Mouse (Mus musculus) layer of hippocampus, postnatal 14 days (tissue): ENCODE measurements at regions not wholly inside any gene's neighbourhood (a gene's known extent, or its start where the extent isn't known, plus 50 kb on each side); places are given as distances from the start of the nearest gene placed in this dataset.
A peak's percentile ranks its signal among the peaks of the same experiment; 100 is the strongest.

Experiments
- DNase-seq, 2 experiments: peaks; one replicate each; pipeline ENCODE4 v3.0.0; 2021 to 2022; ENCODE audit warnings: low spot score in 2 of 2, mixed read lengths in 1 of 2

DNA sequence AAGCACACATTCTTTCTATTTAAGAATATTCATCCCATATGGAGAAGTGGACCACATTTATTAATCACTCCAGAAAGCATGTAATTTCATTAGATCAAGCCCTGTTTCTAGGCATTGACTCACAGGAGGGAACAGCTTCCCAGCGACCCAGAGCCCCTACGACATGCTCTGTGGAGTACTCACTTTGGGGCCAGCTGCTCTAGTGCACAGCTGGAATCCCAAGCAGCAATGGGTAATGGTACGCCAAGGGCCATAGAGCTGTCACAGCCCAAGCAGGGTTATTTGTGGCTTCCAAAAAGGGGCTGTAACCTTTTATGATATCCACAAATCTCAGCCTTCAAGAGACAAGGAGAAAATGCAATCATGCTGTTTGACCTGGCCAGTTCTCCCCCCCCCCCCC, 706.4 kb downstream of the Dhx35 start:
- DNase-seq: no peak

DNA sequence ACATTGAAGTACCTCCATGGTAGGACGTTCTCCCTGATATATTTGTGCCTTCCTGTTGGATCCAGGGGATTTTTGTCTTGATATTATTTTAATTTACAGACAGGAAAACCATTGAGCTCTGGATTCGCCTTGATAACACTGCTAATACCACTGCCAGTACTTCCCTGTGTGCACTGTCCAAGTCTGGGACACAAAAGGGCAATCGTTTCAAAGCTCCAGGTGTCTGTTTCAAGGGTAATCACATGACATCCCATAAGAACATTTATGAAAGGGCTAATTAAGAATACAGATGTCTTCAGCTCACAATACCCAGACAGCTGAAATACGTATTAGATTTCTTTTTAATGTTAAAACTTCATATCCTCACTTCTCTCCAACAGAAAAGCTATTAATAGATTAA, 724.5 kb downstream of the Dhx35 start:
- DNase-seq: no peak

DNA sequence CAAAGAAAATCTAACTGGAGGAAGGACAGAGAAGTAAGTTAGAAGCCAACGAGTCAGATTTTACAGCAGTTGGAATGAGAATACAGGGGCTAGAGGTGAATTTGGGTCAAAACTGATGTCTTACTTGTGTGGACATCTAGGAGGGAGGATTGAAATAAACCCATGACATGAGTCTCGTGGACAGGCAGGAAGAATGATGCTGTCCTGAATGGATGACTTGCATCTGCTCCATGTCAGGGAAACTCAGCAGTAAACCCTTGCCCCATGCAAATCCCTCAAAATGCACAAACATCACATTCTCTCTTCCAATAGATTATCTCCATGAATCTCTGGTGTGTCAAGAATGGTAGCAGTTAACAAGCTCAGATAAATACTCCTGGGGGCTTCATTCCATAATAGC, 729.1 kb downstream of the Dhx35 start:
- no peak for DNase-seq

DNA sequence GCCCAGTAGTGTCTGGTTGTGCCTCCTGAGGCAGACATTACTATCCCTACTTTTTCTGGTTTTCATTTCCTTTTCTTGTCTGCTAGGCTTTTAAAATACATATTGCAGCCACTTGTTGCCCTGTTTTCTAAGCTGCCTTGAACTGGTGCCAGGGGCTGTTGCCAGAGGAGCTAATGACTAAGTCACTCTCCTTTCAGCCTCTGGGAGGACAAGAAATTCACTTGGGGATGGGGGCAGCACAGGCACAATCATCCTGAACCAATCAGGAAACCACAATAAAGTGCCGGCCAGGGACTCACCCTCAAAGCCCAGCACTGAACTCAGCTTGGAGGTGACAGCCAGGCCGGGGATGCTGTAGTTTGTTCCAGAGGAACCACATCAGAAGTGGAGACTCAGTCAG, 740.3 kb downstream of the Dhx35 start:
- DNase-seq: peak in 1 of 2 experiments; percentile 26

DNA sequence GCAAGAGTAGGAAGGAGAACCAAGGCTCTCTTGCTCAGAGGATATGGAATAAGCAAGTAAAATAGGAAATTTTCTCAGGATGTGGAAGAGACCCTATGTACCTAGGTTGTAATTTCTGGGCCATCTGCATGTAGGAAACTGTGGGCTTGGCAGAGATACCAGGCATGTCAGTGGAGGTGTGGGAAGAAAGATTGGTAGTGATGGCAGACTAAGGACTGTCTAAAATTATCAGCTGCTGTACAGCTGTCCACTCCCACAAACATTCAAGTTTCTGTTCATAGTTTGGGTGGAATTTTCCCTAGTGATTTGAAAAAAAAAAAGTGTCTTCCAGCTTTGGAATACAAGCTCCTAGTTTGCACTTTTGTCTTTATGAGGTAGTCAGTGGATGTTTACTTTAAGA, 744.7 kb downstream of the Dhx35 start:
- peak in 1 of 2 experiments; percentile 4 for DNase-seq

DNA sequence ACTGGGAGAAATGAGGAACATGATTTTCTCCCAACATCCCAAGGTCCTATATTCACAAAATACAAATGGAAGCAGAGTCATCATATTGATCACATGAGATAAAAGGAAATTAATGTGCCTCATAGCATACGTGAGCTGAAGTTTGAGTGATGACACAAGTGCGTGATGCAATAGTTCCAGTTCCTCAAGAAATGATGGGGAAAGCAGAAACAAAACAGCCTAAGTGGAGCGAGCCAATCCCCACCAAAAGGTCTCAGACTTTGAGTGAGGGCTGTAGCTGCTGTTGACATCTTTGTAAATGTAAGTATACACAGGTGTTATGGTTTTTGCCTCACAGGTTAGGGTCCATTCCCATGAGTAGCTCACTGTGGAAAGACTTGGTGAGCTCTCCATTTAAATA, 763.0 kb downstream of the Dhx35 start:
- DNase-seq: no peak

DNA sequence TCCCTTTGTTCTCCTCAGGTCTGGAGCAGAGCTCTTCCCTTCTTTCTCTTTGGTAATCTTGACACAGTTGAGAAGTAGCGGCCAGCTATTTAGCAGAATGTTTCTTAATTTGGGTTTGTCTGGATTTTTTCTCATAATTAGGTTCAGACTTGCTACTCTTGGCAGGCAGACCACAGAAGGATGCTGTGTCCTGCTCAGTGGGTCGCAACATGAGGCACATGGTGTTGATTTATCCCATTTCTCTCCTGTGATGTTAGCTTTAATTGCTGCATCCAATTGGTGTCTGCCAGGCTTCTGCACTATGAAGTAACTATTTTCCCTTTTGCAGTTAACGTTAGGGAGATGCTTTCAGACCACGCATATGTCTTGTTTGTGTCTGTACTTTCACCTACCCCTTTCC, 768.7 kb downstream of the Gm826 start:
- peak in 1 of 2 experiments; percentile 7 for DNase-seq

DNA sequence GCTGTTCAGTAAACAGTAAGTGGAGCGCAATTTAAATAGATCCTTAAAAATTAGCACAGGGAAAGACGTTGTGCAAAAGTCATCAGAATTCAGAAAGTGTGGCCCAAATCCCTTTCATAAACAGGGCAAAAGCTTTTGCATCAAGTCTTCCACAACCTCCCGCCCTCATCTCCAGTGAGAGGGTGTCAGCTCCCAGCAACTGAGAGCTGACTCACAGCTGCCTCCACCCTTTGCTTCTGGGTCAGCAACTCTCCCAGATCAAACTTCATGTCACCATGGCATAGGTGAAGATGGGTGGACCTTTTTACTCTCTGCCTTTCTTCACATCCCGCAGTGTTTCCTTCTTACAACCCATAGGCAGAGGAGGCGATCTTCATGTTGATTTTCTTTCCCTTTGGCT, 768.0 kb downstream of the Gm826 start:
- no peak for DNase-seq

DNA sequence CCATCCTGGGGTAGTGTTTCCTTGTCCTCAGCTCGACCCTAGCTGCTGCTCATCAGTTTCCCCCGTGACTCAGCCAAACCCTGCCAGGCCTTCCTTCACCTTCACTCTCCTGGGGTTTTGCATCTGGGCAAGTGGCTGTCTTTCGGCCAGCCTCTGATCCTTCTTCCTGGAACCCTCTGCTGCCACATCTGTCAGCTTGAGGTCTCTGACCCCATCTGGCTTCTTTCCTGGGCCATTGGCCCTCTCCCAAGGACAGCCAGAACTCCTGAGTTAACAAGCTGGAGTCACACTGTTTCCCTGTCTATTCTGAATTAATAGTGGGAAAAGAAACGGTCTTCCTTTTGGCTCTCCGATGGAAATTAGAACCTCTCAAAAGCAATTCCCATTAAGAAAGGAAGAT, 767.5 kb downstream of the Gm826 start:
- DNase-seq: peak in 1 of 2 experiments; percentile 29

DNA sequence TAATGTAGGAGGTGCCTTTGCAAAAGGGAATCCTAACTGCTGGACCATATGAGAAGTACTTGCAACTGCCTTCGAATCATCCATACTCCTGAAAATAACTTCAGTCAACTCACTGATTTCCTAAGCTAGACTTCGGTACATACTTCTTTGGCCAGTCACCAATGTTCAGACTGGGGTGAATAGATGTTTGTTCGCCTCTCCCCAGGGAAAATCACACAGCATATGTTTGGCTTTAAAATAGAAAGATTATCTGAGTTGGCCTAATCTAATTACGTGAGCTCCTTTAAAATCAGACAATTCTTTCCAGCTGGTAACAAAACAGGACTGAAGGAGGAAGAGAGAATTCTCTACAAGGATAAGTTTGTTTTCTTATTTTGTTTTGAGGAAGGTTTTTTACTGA, 765.6 kb downstream of the Gm826 start:
- DNase-seq: no peak

DNA sequence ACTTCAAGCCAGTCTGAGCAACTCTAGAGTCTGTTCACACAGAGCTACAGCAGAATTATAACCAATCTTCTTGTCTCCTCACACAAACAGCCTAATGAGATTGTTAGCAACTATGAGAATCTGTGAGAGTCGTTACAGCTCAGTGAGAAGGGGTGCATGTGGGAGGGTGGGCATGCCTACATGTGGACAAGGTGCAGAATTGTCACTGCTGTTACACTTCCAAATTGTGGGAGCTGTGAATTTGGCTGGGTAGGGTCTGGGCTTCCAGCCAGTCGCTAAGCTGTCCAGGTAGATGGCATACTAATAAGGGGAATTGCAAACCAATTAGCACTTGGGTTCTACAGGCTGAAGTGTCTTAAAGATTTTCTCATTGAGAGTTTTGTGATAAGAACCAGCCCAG, 762.1 kb downstream of the Gm826 start:
- DNase-seq: no peak

DNA sequence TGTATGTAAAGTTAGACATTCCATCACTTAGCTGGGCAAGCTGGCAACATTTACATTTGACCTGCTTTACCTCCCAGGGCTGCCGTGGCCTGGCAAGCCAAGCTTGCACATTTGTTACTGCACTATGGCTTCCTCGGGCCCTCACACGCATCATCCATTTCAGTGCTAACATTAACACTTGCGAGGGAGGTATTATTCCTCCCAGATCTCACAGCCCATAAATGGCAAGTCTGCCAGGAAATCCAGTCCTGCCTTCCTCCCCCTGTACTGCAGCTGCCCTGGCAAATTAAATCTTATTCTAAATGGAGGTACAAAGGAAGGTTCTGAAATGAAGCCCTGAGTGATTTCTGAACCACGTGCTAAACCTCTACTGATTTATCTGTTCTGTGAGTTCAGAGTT, 758.7 kb downstream of the Gm826 start:
- DNase-seq: no peak

DNA sequence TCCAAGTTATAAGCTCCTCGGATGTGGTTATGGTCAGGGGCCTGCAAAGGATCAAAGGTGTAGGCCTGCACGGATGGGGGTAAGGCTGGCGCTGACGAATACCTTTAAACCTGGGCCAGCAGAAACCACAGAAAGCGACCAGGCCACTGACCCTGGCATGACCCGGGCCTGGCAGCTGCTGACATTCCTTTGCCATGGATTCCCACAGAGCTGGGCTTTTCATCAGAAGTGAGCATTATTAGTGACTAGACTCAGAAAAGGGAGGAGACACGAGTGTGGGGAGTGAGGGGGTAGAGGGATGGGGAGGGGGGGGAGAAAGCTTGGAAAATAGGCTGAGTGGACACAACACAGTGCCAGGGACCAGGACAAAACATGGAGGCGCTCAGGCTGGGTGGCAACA, 750.9 kb downstream of the Gm826 start:
- DNase-seq: no peak

DNA sequence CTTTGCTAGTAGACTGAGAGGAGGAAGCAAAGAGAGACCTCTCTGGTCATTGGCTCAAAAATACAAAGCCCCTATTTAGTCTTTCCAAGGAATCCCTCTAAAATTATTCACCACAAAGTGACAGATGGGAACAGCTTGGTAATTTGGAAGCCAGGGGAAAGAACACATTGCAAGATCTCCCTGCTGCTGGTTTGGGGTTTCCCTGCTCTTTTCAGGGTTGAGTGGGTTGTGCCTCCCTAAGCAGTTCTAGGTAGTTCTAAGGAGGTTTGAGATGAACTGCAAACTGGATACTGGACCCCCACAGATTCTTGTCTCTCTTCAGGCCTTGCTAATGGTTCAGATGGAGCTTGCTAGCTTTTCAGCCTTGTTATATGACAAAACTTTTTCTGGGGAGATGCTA, 749.3 kb downstream of the Gm826 start:
- peak; percentile 36 to 76 for DNase-seq

DNA sequence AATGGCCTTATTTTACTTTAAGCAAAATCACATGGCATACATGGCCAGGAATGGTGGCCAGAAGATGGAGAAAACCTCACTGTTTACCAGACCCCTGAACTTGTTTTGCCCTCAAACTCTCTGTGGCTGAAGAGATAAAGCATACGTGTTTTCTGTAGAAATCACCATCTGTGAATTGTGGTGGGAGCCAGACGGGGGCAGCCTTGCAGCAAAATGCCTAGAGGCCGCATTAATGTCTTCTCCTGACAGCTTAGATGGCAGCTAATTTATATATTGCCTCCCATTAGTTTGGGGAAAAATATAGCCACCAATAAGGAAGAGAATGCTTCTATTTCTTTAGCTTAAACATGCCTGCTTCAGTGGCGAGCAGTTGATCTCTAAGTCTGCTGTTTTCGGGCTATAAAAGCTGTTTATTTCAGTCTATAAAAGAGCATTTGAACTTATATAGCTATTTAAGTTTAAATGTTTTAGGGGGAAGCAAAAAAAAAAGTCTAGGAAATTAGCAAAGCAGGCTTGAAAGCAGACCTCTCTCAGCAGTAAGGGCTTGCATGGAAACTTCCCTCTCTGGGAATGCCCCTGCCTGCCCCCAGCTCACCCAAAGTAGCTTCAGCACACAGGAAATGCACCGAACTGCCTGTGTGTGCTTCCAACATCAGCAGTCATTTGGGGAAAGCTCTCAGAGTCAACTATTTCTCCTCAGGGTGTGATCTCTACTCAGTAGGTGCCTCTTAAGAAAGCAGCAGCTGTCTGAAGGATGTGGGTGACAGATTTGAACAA, 747.1 kb downstream of the Gm826 start:
- DNase-seq: no peak

DNA sequence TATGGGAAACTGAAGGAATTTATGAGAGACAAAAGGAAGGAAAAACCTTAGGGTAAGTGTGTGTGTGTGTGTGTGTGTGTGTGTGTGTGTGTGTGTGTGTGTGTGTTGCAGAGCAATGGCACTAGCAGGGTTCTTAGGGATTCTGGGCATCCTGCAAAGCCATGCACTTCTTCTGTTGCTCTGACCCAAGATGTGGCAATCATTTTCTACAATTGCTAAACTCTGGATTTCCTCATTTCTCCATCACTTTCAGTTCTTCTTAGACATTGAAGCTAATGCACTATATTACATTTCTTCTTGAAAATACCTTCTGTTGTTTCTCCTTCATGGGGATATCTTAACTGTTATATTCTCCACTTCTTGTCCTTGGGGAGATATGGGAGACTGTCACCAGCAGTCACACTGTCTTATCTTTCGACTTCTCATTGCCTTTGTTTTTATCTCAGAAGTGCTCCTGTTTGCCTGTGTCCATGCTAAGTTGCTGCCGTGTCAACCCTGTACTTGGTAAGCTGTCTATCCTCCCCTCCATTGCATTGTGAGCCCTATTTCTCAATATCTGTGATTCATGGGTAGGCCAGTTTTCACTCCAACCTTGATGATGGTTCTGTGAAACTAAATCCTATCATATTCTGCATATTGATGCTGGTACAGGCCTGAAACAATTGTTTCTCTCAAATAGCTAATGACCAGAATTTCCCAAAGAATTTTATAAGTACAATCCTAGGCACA, 742.4 kb downstream of the Gm826 start:
- DNase-seq: no peak

DNA sequence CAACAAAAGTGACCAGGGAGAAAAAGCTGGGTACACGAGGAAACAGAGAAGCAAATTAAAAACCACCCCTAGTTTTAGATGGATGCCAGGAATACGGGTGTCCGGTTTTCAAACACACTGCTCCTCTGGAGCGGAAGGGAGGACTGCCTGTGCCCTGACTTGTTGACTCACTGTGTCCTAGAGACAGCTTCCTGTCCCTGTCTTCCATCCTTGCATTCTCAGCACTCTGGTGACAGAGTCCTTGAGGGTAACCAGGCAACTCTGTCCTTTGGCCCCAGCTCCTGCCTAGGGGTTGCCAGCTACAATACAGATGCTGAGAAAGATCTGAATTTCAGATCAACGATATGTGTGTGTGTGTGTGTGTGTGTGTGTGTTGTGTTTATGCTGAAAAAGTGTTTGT, 741.1 kb downstream of the Gm826 start:
- DNase-seq: no peak

DNA sequence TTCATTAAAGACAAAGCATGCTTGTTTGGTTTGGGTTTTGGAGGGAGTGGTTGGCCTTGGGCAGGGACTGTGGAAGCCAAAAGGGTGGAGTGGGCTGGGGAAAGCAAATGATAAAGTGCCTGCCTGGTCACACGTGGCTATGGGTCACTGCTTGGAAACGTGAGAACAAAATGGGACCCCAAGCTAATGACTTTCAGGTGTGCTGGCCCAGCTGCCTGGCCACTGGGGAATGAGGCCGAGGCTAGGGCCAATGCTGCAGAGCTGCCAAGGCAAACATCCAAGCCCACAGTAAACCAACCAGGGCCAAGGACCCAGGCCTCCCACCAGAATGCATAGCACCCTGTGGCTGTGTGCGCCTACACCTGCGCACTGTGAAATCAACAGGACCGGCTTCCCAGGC, 737.7 kb downstream of the Gm826 start:
- DNase-seq: no peak

DNA sequence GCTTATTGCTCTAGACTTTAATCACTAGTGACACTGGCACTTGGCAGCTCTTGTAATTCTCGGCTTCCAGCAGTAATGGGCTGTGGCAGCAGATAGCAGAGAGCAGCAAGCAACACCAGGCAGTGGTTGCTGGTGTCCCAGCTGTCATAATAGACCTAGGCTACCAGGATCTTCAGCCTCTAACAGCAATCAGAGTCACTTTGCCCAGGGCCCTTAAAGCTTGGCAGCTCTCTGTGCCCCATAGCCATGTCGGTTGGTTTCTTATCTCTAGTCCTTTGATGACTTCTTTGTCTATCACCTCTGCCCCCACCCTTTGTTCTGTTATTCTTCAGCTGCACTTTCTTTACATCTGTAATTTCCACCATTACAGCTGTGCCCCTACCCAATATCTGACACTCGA, 735.9 kb downstream of the Gm826 start:
- no peak for DNase-seq

DNA sequence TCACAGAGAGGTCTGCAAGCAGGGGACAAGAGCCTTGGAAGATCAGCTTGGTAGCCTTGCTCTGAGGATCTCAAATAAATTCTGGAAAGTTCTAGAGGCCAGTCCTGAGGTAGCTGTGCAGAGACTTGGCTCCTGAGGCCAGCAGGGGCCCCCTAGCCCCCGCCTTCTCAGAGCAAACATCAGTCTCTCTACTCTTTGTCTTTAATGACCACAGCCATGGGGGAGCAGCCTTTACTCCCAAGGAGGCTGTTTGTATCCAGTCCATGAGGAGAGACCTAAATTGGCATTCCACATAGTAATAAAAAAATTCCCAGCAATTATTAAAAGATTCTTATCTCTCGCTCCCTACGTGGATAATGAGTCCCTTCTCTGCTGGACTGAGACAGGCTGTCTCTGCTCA, 726.8 kb downstream of the Gm826 start:
- no peak for DNase-seq

DNA sequence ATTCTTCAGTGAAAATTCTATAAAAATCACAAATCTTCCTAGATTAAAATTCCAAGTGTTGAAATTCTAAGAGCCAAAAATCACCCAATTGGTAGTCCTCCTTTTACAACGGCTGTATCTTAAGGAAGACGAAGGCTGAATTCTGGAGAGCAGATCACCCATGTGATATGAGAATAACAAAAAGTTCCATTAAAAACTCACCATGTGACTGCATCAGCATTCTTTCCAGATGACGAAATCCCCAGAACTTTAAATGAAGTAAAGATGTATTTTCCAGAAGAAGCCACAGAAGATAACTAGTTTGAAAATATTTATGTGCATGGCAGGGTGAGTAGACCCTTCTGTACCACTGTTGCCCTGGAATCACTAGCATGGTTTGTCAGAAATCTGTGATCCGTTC, 723.5 kb downstream of the Gm826 start:
- DNase-seq: no peak

DNA sequence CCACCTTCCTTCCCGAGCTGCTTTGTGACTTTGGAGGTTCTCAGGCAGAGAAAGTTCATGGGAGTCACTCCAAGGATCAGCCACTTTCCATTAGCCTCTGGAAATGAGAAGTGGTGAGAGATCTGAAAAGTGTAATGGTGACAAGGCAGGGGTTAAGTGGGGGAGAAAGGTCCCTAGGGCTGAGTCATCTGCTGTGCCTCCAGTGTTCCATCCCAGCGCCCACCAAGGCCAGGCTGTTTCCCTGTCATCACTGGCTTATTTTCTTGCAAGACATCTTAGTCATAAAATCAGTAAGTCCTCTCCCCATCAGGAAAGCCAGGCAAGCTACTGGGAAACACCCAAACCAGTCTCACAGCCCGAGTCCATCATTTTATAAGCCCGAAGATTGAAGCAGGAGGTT, 717.3 kb downstream of the Gm826 start:
- DNase-seq: no peak

DNA sequence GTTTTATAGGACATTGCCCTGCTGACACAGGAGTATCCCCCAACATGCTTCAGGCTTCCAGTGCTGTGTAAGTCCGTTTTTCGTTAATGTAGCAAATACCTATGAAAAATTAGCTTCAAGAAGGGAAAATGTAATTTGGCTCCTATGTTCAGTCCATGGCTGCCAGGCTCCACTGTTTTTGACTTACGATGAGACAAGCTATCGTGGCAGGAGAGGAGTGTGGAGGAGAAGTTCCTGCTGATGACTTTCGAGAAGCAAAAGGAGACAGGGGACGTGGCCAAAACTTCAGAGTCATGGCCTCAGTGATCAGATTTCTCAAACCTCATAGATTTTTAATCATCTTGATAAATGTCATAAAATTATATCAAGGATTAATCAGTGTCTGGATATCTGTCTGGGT, 712.7 kb downstream of the Gm826 start:
- no peak for DNase-seq
